Mouse (Mus musculus): ENCODE data around the gene Lats2. TPM values are rescaled to one million over a fixed set of nuclear protein-coding genes. Genes with fewer than 3 reads are reported as not detected.
"Not testable (repeated sequence)": the region's sequence is repeated elsewhere in the genome, so short reads cannot be mapped to it uniquely, and the experiment has no call there.

Gene Lats2
- polyA plus RNA-seq, 1 experiment from 2014 or later, result 21.5 TPM

DNA sequence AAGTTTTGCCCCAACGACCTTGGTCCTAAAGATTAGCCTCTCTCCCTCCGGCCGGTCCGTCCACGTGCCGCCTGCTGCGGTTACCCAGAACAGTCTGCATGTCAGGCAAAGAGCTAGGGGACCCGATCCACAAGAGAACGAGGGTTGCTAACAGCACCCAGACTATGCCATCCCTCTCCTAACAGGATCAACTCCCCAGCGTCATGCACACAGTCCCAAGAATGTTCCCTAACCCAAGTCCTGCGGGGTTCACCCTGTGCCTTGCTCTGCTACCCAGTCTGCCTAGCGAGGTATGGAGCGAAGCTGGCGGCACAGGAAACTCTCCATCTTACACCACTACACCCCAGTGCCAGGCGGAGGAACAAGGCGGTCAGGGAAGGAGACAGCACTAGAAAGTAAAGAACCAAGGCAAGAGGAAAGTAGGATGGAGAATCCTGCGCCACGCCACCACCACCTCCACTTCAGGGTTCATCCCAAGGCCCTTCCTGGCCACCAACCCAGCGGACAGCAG, 93.8 kb downstream of the Lats2 start:
- H3K4me1 ChIP-seq (ENCODE audit: control insufficient read depth, insufficient read depth, low read length), result peaks cover 6% of the 10 kb centered on the region; the same call in 1 of the 2 replicates
- no peaks in the 10 kb centered on the region for H3K36me3 ChIP-seq (ENCODE audit: control insufficient read depth, insufficient read depth, low read length)
- H3K9ac ChIP-seq (replicated peaks; ENCODE audit: low read depth, low read length), result peak overlapping the region; percentile 91
- H3K4me3 ChIP-seq (ENCODE audit: low read depth, low read length), result peak overlapping the region; percentile 86
- H3K27me3 ChIP-seq (ENCODE audit: control insufficient read depth, insufficient read depth, low read length), result no peaks in the 10 kb centered on the region
- H3K9me3 ChIP-seq (ENCODE audit: control insufficient read depth, low read depth, low read length), result no peaks in the 10 kb centered on the region
- peak; percentile 50 for ATAC-seq (ENCODE audit: insufficient number of reproducible peaks, insufficient read depth, low FRiP score, low read depth)
- WGBS, result under 1% methylated on average over 19 of the region's 19 CpGs
- peak overlapping the region; percentile 59 for H3K4me2 ChIP-seq (replicated peaks; ENCODE audit: low read depth, low read length)
- peak overlapping the region; percentile 90 for H3K27ac ChIP-seq (ENCODE audit: low read length)

- WGBS, result 31% methylated on average over 1 of the region's 1 CpGs
- ATAC-seq (ENCODE audit: insufficient number of reproducible peaks, insufficient read depth, low FRiP score, low read depth), result no peak
Observed at GRCm38 (mm10) chr14:57663630-57664029, 94.6 kb downstream of the Lats2 start.

DNA sequence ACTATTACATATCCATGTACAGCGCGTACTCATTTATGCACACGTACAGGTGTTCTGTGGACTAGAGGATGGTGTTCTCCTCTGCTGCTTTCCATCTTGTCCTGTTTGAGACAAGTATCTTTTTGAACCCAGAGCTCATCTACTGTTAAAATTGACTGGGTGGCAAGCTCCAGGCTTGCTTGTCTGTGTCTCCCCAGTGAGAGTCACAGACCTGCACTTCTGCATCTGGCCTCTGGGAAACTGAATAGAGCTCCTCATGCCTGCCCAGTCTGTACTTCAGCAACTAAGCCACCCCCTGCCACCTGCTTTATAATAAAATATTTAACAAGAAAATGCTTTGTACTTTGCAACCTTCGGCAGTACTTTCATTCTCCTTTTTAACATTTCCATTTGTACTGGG, 99.9 kb downstream of the Lats2 start:
- Histone ChIP-seq H3K9ac (replicated peaks; ENCODE audit: low read depth, low read length) (no peak overlapping the region), H3K9me3 (ENCODE audit: control insufficient read depth, low read depth, low read length) (no peaks in the 10 kb centered on the region), H3K27me3 (ENCODE audit: control insufficient read depth, insufficient read depth, low read length) (no peaks in the 10 kb centered on the region), H3K4me2 (replicated peaks; ENCODE audit: low read depth, low read length) (no peak overlapping the region), H3K36me3 (ENCODE audit: control insufficient read depth, insufficient read depth, low read length) (no peaks in the 10 kb centered on the region), H3K27ac (ENCODE audit: low read length) (no peak overlapping the region), H3K4me3 (ENCODE audit: low read depth, low read length) (no peak overlapping the region), H3K4me1 (ENCODE audit: control insufficient read depth, insufficient read depth, low read length) (no peaks in the 10 kb centered on the region)
- 95% methylated on average over 4 of the region's 4 CpGs for WGBS
- ATAC-seq (ENCODE audit: insufficient number of reproducible peaks, insufficient read depth, low FRiP score, low read depth), result no peak

More at GRCm38 (mm10) chr14:57663630-57664029, 94.6 kb downstream of the Lats2 start:
- no peaks in the 10 kb centered on the region for H3K9me3 ChIP-seq (ENCODE audit: control insufficient read depth, low read depth, low read length)
- H3K4me1 ChIP-seq (ENCODE audit: control insufficient read depth, insufficient read depth, low read length), result peaks cover 6% of the 10 kb centered on the region; the same call in 1 of the 2 replicates
- peak overlapping the region; percentile 86 for H3K4me3 ChIP-seq (ENCODE audit: low read depth, low read length)
- no peaks in the 10 kb centered on the region for H3K27me3 ChIP-seq (ENCODE audit: control insufficient read depth, insufficient read depth, low read length)
- peak overlapping the region; percentile 91 for H3K9ac ChIP-seq (replicated peaks; ENCODE audit: low read depth, low read length)
- H3K4me2 ChIP-seq (replicated peaks; ENCODE audit: low read depth, low read length), result peak overlapping the region; percentile 59
- no peak overlapping the region for H3K27ac ChIP-seq (ENCODE audit: low read length)
- H3K36me3 ChIP-seq (ENCODE audit: control insufficient read depth, insufficient read depth, low read length), result no peaks in the 10 kb centered on the region

GRCm38 (mm10) chr14:57657500-57657899, 100.7 kb downstream of the Lats2 start:
- no peaks in the 10 kb centered on the region for H3K4me1 ChIP-seq (ENCODE audit: control insufficient read depth, insufficient read depth, low read length)
- H3K9ac ChIP-seq (replicated peaks; ENCODE audit: low read depth, low read length), result no peak overlapping the region
- no peaks in the 10 kb centered on the region for H3K36me3 ChIP-seq (ENCODE audit: control insufficient read depth, insufficient read depth, low read length)
- H3K4me3 ChIP-seq (ENCODE audit: low read depth, low read length), result no peak overlapping the region
- H3K4me2 ChIP-seq (replicated peaks; ENCODE audit: low read depth, low read length), result no peak overlapping the region
- H3K27ac ChIP-seq (ENCODE audit: low read length), result no peak overlapping the region
- ATAC-seq (ENCODE audit: insufficient number of reproducible peaks, insufficient read depth, low FRiP score, low read depth), result no peak
- 97% methylated on average over 2 of the region's 2 CpGs for WGBS
- H3K9me3 ChIP-seq (ENCODE audit: control insufficient read depth, low read depth, low read length), result no peaks in the 10 kb centered on the region
- no peaks in the 10 kb centered on the region for H3K27me3 ChIP-seq (ENCODE audit: control insufficient read depth, insufficient read depth, low read length)

DNA sequence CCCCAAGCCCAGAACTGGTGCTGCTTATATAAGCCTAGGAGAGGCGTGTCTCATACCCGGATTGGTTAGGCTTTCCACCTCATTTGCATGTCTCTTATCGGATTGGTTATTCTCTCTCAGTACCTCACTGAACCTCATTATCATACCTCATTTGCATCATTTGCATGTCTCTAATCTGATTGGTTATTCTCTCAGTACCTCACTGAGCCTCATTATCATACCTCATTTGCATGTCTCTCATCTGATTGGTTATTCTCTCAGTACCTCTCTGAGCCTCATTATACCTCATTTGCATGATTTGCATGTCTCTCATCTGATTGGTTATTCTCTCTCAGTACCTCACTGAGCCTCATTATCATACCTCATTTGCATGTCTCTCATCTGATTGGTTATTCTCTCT, 101.7 kb downstream of the Lats2 start:
- H3K9ac ChIP-seq (replicated peaks; ENCODE audit: low read depth, low read length); H3K4me1 ChIP-seq (ENCODE audit: control insufficient read depth, insufficient read depth, low read length); H3K36me3 ChIP-seq (ENCODE audit: control insufficient read depth, insufficient read depth, low read length); H3K4me3 ChIP-seq (ENCODE audit: low read depth, low read length); H3K9me3 ChIP-seq (ENCODE audit: control insufficient read depth, low read depth, low read length); H3K4me2 ChIP-seq (replicated peaks; ENCODE audit: low read depth, low read length); ATAC-seq (ENCODE audit: insufficient number of reproducible peaks, insufficient read depth, low FRiP score, low read depth); H3K27ac ChIP-seq (ENCODE audit: low read length); H3K27me3 ChIP-seq (ENCODE audit: control insufficient read depth, insufficient read depth, low read length): not testable (repeated sequence)
- WGBS, result 97% methylated on average over 3 of the region's 3 CpGs

GRCm38 (mm10) chr14:57649501-57649900, 108.7 kb downstream of the Lats2 start:
- H3K36me3 ChIP-seq (ENCODE audit: control insufficient read depth, insufficient read depth, low read length), result no peaks in the 10 kb centered on the region
- ATAC-seq (ENCODE audit: insufficient number of reproducible peaks, insufficient read depth, low FRiP score, low read depth), result no peak
- no peak overlapping the region for H3K27ac ChIP-seq (ENCODE audit: low read length)
- no peak overlapping the region for H3K4me3 ChIP-seq (ENCODE audit: low read depth, low read length)
- no peaks in the 10 kb centered on the region for H3K4me1 ChIP-seq (ENCODE audit: control insufficient read depth, insufficient read depth, low read length)
- no peak overlapping the region for H3K4me2 ChIP-seq (replicated peaks; ENCODE audit: low read depth, low read length)
- no peaks in the 10 kb centered on the region for H3K9me3 ChIP-seq (ENCODE audit: control insufficient read depth, low read depth, low read length)
- no peak overlapping the region for H3K9ac ChIP-seq (replicated peaks; ENCODE audit: low read depth, low read length)
- no peaks in the 10 kb centered on the region for H3K27me3 ChIP-seq (ENCODE audit: control insufficient read depth, insufficient read depth, low read length)

- Histone ChIP-seq H3K4me1 (ENCODE audit: control insufficient read depth, insufficient read depth, low read length) (no peaks in the 10 kb centered on the region), H3K27ac (ENCODE audit: low read length) (no peak overlapping the region), H3K36me3 (ENCODE audit: control insufficient read depth, insufficient read depth, low read length) (0 out of 2 replicates have a peak, but pooled peaks cover 8% of the 10 kb centered on the region), H3K27me3 (ENCODE audit: control insufficient read depth, insufficient read depth, low read length) (no peaks in the 10 kb centered on the region), H3K9ac (replicated peaks; ENCODE audit: low read depth, low read length) (no peak overlapping the region), H3K4me3 (ENCODE audit: low read depth, low read length) (no peak overlapping the region), H3K4me2 (replicated peaks; ENCODE audit: low read depth, low read length) (no peak overlapping the region), H3K9me3 (ENCODE audit: control insufficient read depth, low read depth, low read length) (no peaks in the 10 kb centered on the region)
- 76% methylated on average over 4 of the region's 4 CpGs for WGBS
- no peak for ATAC-seq (ENCODE audit: insufficient number of reproducible peaks, insufficient read depth, low FRiP score, low read depth)
Observed at GRCm38 (mm10) chr14:57646155-57646554, 112.0 kb downstream of the Lats2 start.

Small RNA genes within 50 kb of the gene (microRNA-seq; reads per million reads assigned to microRNA genes)
- gene Mir3077, result not detected

Other genes with a start within 250 kb of the Lats2 start
- gene Il17d, start 233.6 kb downstream of the Lats2 start, polyA plus RNA-seq (2014; fragmentation: Nextera tagmentation; extraction: Ambion mirVana), result 3.4 and 4.4 TPM in 2 replicates
- gene Eef1akmt1, start 186.8 kb downstream of the Lats2 start, polyA plus RNA-seq (2014; fragmentation: Nextera tagmentation; extraction: Ambion mirVana), result 92.2 and 103 TPM in 2 replicates
- gene Xpo4, start 93.0 kb downstream of the Lats2 start, polyA plus RNA-seq (2014; fragmentation: Nextera tagmentation; extraction: Ambion mirVana), result 36.1 and 36.2 TPM in 2 replicates
- gene Gm49361, start 12.3 kb downstream of the Lats2 start, polyA plus RNA-seq (2014; fragmentation: Nextera tagmentation; extraction: Ambion mirVana), result not detected in 2 replicates
- gene Sap18, start 39.8 kb upstream of the Lats2 start, polyA plus RNA-seq (2014; fragmentation: Nextera tagmentation; extraction: Ambion mirVana), result 41.8 and 59.4 TPM in 2 replicates
- gene Ska3, start 67.8 kb upstream of the Lats2 start, polyA plus RNA-seq (2014; fragmentation: Nextera tagmentation; extraction: Ambion mirVana), result 31.0 and 37.7 TPM in 2 replicates
- 153 and 167 TPM in 2 replicates for gene Mrpl57, start 67.8 kb upstream of the Lats2 start, polyA plus RNA-seq (2014; fragmentation: Nextera tagmentation; extraction: Ambion mirVana)
- 75.8 and 82.2 TPM in 2 replicates for gene Zdhhc20, start 131.9 kb upstream of the Lats2 start, polyA plus RNA-seq (2014; fragmentation: Nextera tagmentation; extraction: Ambion mirVana)
- gene Micu2, start 240.9 kb upstream of the Lats2 start, polyA plus RNA-seq (2014; fragmentation: Nextera tagmentation; extraction: Ambion mirVana), result 54.9 and 59.3 TPM in 2 replicates